Mouse (Mus musculus): ENCODE measurements around the gene Amz1.

DNA sequence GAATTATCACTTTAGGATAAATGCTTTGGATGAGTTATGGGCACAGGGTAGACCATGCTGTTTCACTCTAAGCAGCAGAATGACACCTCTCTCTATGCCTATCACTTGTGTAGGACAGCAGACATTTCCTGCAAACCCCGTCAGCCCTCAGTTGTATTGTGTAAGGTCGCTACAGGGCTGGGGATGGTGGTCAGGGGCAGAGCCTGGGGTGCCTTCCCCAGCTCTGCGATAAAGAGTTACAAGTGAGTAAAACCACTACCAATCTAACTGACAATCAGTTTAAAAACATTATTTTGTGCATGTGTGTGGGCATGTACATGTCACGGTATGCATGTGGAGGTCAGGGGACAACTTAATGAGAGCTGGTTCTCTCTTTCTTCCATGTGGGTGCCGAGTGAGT, 57.2 kb downstream of the Amz1 start:
- TF ChIP-seq CTCF (IDR thresholded peaks at IDR 0.05; ENCODE audit: low read depth) (no peak), EP300 (optimal IDR thresholded peaks at IDR 0.05) (no peak)
